In genomic region chr9:111285676-111286075, GRCm38 (mm10) we compare ENCODE assay signal across 13 mouse cellular contexts. TPM values are rescaled to one million over a fixed set of nuclear protein-coding genes. Genes with fewer than 3 reads are reported as not detected.
DNase-seq lines count a peak whose midpoint lies in the region; ATAC-seq lines count a peak whose summit lies in the region.
"Had no signal": no experiment of that assay in that cellular context is flagged by ENCODE, and none has a peak within 500 bp of the region (broad histone marks: within the 10 kb centered on the region; RNA-seq: fewer than 3 reads in every experiment).

No protein-coding gene starts in this region.

- no peaks in the 10 kb centered on the region for H3K36me3 ChIP-seq in embryonic facial prominence, embryonic 11.5 days (replicated peaks; ENCODE audit: control insufficient read depth, insufficient read depth, low read depth, low read length)
- no peaks in the 10 kb centered on the region for H3K36me3 ChIP-seq in hindbrain, embryonic 16.5 days (ENCODE audit: control insufficient read depth, insufficient read depth, low read length)
- no peaks in the 10 kb centered on the region for H3K36me3 ChIP-seq in neural tube, embryonic 12.5 days
- H3K36me3 ChIP-seq: embryonic facial prominence, embryonic 15.5 days had no signal

- no peak for ATAC-seq in embryonic facial prominence, embryonic 11.5 days (replicated peaks; ENCODE audit: insufficient number of reproducible peaks, low FRiP score, low TSS enrichment, low read depth)
- peak; percentile 51; the same call in 1 of the 2 replicates for ATAC-seq in hindbrain, embryonic 16.5 days
- ATAC-seq in neural tube, embryonic 12.5 days (ENCODE audit: low FRiP score, low read depth) = peak; percentile 41; the same call in 1 of the 2 replicates
- no peak for ATAC-seq in cerebellum, adult (ENCODE audit: insufficient number of reproducible peaks, low FRiP score, low TSS enrichment)
- no peak for ATAC-seq in monocyte, adult 5-6 weeks (replicated peaks; ENCODE audit: insufficient number of reproducible peaks, low FRiP score, low TSS enrichment, poor library complexity, severe bottlenecking)

- H3K27me3 ChIP-seq in embryonic facial prominence, embryonic 11.5 days (ENCODE audit: control insufficient read depth, insufficient read depth, low read length) = no peaks in the 10 kb centered on the region
- no peaks in the 10 kb centered on the region for H3K27me3 ChIP-seq in hindbrain, embryonic 16.5 days (replicated peaks; ENCODE audit: control insufficient read depth, insufficient read depth, low read length)
- no peaks in the 10 kb centered on the region for H3K27me3 ChIP-seq in neural tube, embryonic 12.5 days (replicated peaks)
- H3K27me3 ChIP-seq: embryonic facial prominence, embryonic 15.5 days had no signal

- no peaks in the 10 kb centered on the region for H3K4me1 ChIP-seq in embryonic facial prominence, embryonic 11.5 days (ENCODE audit: control insufficient read depth, insufficient read depth, low read length)
- H3K4me1 ChIP-seq in hindbrain, embryonic 16.5 days (ENCODE audit: control insufficient read depth, insufficient read depth, low read depth, low read length) = peaks cover 4% of the 10 kb centered on the region
- peaks cover 6% of the 10 kb centered on the region; the same call in 1 of the 2 replicates for H3K4me1 ChIP-seq in neural tube, embryonic 12.5 days

- H3K4me2 ChIP-seq in embryonic facial prominence, embryonic 11.5 days (ENCODE audit: low read depth, low read length) = no peak overlapping the region
- no peak overlapping the region for H3K4me2 ChIP-seq in hindbrain, embryonic 16.5 days (ENCODE audit: low read length)
- H3K4me2 ChIP-seq in neural tube, embryonic 12.5 days (replicated peaks) = no peak overlapping the region
- H3K4me2 ChIP-seq: embryonic facial prominence, embryonic 15.5 days had no signal

- no peaks in the 10 kb centered on the region for H3K9me3 ChIP-seq in embryonic facial prominence, embryonic 11.5 days (replicated peaks; ENCODE audit: control insufficient read depth, low read length)
- H3K9me3 ChIP-seq in hindbrain, embryonic 16.5 days (ENCODE audit: control insufficient read depth, low read length) = no peaks in the 10 kb centered on the region
- H3K9me3 ChIP-seq in neural tube, embryonic 12.5 days = no peaks in the 10 kb centered on the region
- H3K9me3 ChIP-seq: embryonic facial prominence, embryonic 15.5 days had no signal

- DNase-seq in lung, postnatal 36 days = peak; percentile 5
- DNase-seq in lung, postnatal 4 days = no peak
- peak; percentile 47 for DNase-seq in embryonic facial prominence, embryonic 11.5 days (ENCODE audit: low spot score)
- DNase-seq in kidney, adult 8-10 months = no peak
- DNase-seq: heart, postnatal 10 days; kidney, postnatal 10 days; lung, adult 18-20 months had no signal

- no peak overlapping the region for H3K27ac ChIP-seq in embryonic facial prominence, embryonic 11.5 days (replicated peaks; ENCODE audit: low read depth, low read length)
- peak overlapping the region; percentile 63 for H3K27ac ChIP-seq in hindbrain, embryonic 16.5 days (ENCODE audit: low read depth, low read length)
- no peak overlapping the region for H3K27ac ChIP-seq in neural tube, embryonic 12.5 days
- H3K27ac ChIP-seq: embryonic facial prominence, embryonic 15.5 days had no signal

- no peak overlapping the region for H3K9ac ChIP-seq in embryonic facial prominence, embryonic 11.5 days (replicated peaks; ENCODE audit: low read length)
- no peak overlapping the region for H3K9ac ChIP-seq in hindbrain, embryonic 16.5 days (ENCODE audit: low read depth, low read length)
- no peak overlapping the region for H3K9ac ChIP-seq in neural tube, embryonic 12.5 days
- H3K9ac ChIP-seq: embryonic facial prominence, embryonic 15.5 days had no signal

- 25% methylated on average over 5 of the region's 5 CpGs for WGBS in embryonic facial prominence, embryonic 11.5 days
- WGBS in hindbrain, embryonic 16.5 days = 11% methylated on average over 5 of the region's 5 CpGs
- WGBS in neural tube, embryonic 12.5 days = 17% methylated on average over 5 of the region's 5 CpGs

- H3K4me3 ChIP-seq in embryonic facial prominence, embryonic 11.5 days (ENCODE audit: low read depth, low read length) = no peak overlapping the region
- H3K4me3 ChIP-seq in hindbrain, embryonic 16.5 days (ENCODE audit: low read length) = no peak overlapping the region
- H3K4me3 ChIP-seq in neural tube, embryonic 12.5 days = no peak overlapping the region
- H3K4me3 ChIP-seq: embryonic facial prominence, embryonic 15.5 days; myocyte had no signal

RNA-seq across cellular contexts. Expression of gene Epm2aip1, which starts 13.9 kb away (rescaled TPM):
- 42.2 and 46.5 TPM in 2 replicates for polyA plus RNA-seq in embryonic facial prominence, embryonic 11.5 days (2014; fragmentation: Nextera tagmentation; extraction: Ambion mirVana)
- 46.2 and 60.4 TPM in 2 replicates for polyA plus RNA-seq in hindbrain, embryonic 16.5 days (2015; fragmentation: Nextera tagmentation; extraction: Ambion mirVana)
- 38.1 and 42.7 TPM in 2 replicates for polyA plus RNA-seq in neural tube, embryonic 12.5 days (2016; fragmentation: Nextera tagmentation; extraction: Ambion mirVana)
- 12.3 to 26.9 TPM (median 13.0 TPM) in 3 replicates for total RNA-seq in monocyte, adult 5-6 weeks (2017)

RNA-seq across cellular contexts. Expression of gene Mlh1, which starts 14.1 kb away (rescaled TPM):
- polyA plus RNA-seq in embryonic facial prominence, embryonic 11.5 days (2014; fragmentation: Nextera tagmentation; extraction: Ambion mirVana) = 50.6 and 56.4 TPM in 2 replicates
- 25.5 and 29.2 TPM in 2 replicates for polyA plus RNA-seq in hindbrain, embryonic 16.5 days (2015; fragmentation: Nextera tagmentation; extraction: Ambion mirVana)
- polyA plus RNA-seq in neural tube, embryonic 12.5 days (2016; fragmentation: Nextera tagmentation; extraction: Ambion mirVana) = 34.8 and 39.9 TPM in 2 replicates
- total RNA-seq in monocyte, adult 5-6 weeks (2017) = 19.3 to 59.3 TPM (median 34.8 TPM) in 3 replicates

RNA-seq across cellular contexts. Expression of gene Trank1, which starts 25.9 kb away (rescaled TPM):
- polyA plus RNA-seq in embryonic facial prominence, embryonic 11.5 days (2014; fragmentation: Nextera tagmentation; extraction: Ambion mirVana) = 0.04 and 0.11 TPM in 2 replicates
- 11.6 TPM in 2 replicates for polyA plus RNA-seq in hindbrain, embryonic 16.5 days (2015; fragmentation: Nextera tagmentation; extraction: Ambion mirVana)
- 0.72 and 1.0 TPM in 2 replicates for polyA plus RNA-seq in neural tube, embryonic 12.5 days (2016; fragmentation: Nextera tagmentation; extraction: Ambion mirVana)
- 0.10 to 0.19 TPM in 2 of 3 replicates, not detected in the other for total RNA-seq in monocyte, adult 5-6 weeks (2017)
- polyA plus RNA-seq: myocyte had no signal

Comparison
In these comparisons a context has a peak if more than half of its experiments do, and no peak if none do; other contexts are left out.
1. DNase-seq: peak in lung, postnatal 36 days (single experiment) and embryonic facial prominence, embryonic 11.5 days (single experiment); none in lung, postnatal 4 days (0 of 2) and kidney, adult 8-10 months (0 of 2).
2. ATAC-seq: peak in hindbrain, embryonic 16.5 days (single experiment) and neural tube, embryonic 12.5 days (single experiment); none in embryonic facial prominence, embryonic 11.5 days (single experiment), cerebellum, adult (single experiment) and monocyte, adult 5-6 weeks (single experiment).